21 mouse cellular contexts compared by ENCODE assay signal in genomic region chr12:36457726-36458125, GRCm38 (mm10).
"Had no signal": no experiment of that assay in that cellular context is flagged by ENCODE, and none has a peak within 500 bp of the region (broad histone marks: within the 10 kb centered on the region; RNA-seq: fewer than 3 reads in every experiment).

No protein-coding gene starts in this region.

- DNase-seq: heart, postnatal 10 days; heart, postnatal 14 days; heart, postnatal 4 days; kidney, adult 11 months; kidney, adult 18-20 months; kidney, adult 2 months; kidney, adult 8-10 months; kidney, adult 9 months; kidney, postnatal 10 days; kidney, postnatal 14 days; kidney, postnatal 25 days; kidney, postnatal 36 days; kidney, postnatal 4 days; layer of hippocampus, adult 9-11 months; layer of hippocampus, postnatal 36 days had no signal

- ATAC-seq: hindbrain, embryonic 16.5 days; hindbrain, postnatal 0 days; inflammation-experienced regulatory T-cells, adult 6 months; intestine, embryonic 15.5 days; intestine, embryonic 16.5 days; intestine, postnatal 0 days had no signal
